ENCODE assay signal across 7 mouse cellular contexts in the genomic region with DNA sequence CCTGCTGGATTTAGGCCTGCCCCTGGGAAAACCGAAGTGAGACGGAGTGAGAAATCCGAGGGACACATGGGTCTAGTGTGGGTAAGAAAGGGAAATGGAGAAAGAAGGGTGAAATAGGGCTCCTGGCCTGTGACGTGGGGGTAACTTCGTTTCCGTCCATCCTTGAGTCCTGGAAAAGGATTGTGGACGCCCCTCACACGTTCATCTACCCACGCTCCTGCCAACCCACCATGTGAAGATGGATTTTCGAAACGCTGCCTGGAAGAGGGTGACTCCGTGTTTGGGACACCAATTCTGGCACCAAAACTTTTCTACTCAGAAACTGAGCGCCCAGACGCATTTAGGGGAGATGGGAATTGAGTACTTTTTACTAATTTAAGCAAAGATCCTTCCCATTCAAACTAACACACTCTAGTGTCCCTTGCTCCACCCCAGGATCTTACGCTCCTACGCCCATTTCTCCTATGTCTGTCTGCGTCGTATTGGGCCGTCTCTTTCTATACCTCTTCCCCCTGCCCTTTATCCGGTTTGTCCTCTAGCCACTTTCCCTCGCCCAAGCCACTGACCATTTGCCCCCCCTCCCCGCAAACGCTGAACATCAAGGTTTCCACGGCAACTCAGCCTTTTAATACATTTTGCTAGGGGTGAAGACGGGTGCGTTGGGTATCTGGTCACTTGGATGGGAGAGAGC. TPM values are rescaled to one million over a fixed set of nuclear protein-coding genes. Genes with fewer than 3 reads are reported as not detected.
DNase-seq lines count a peak whose midpoint lies in the region; ATAC-seq and TF ChIP-seq lines count a peak whose summit lies in the region.

No protein-coding gene starts in this region.

- no peak for ATAC-seq in embryonic facial prominence, embryonic 12.5 days (ENCODE audit: insufficient number of reproducible peaks, insufficient read depth, low FRiP score, low TSS enrichment)
- ATAC-seq in hindbrain, embryonic 11.5 days (ENCODE audit: low FRiP score) = no peak
- ATAC-seq in midbrain, embryonic 14.5 days (ENCODE audit: low FRiP score, low TSS enrichment) = no peak
- no peak for ATAC-seq in inflammation-experienced regulatory T-cells, adult 6 months

- no peaks in the 10 kb centered on the region for H3K79me2 ChIP-seq in liver, adult 2 months (ENCODE audit: control insufficient read depth, insufficient read depth, low read length)

- no peak for TF ChIP-seq CTCF in liver, adult 2 months (IDR thresholded peaks at IDR 0.05; ENCODE audit: low read depth, low read length)

- no peaks in the 10 kb centered on the region for H3K36me3 ChIP-seq in liver, adult 2 months (ENCODE audit: control insufficient read depth, insufficient read depth, low read length)
- H3K36me3 ChIP-seq in embryonic facial prominence, embryonic 12.5 days = peaks cover 19% of the 10 kb centered on the region
- no peaks in the 10 kb centered on the region for H3K36me3 ChIP-seq in hindbrain, embryonic 11.5 days (ENCODE audit: control insufficient read depth, insufficient read depth, low read length)
- H3K36me3 ChIP-seq in midbrain, embryonic 14.5 days (ENCODE audit: control insufficient read depth, insufficient read depth, low read length) = peaks cover 26% of the 10 kb centered on the region

- peaks cover 7% of the 10 kb centered on the region; the same call in 1 of the 2 replicates for H3K27me3 ChIP-seq in liver, adult 2 months (ENCODE audit: control insufficient read depth, insufficient read depth, low read length)
- no peaks in the 10 kb centered on the region for H3K27me3 ChIP-seq in embryonic facial prominence, embryonic 12.5 days
- H3K27me3 ChIP-seq in hindbrain, embryonic 11.5 days (ENCODE audit: control insufficient read depth, insufficient read depth, low read length) = no peaks in the 10 kb centered on the region
- H3K27me3 ChIP-seq in midbrain, embryonic 14.5 days (ENCODE audit: control insufficient read depth, insufficient read depth, low read length) = no peaks in the 10 kb centered on the region

- 31% methylated on average over 26 of the region's 26 CpGs for WGBS in liver, adult 2 months
- 19% methylated on average over 26 of the region's 26 CpGs for WGBS in embryonic facial prominence, embryonic 12.5 days
- 23% methylated on average over 26 of the region's 26 CpGs for WGBS in hindbrain, embryonic 11.5 days
- WGBS in midbrain, embryonic 14.5 days = 22% methylated on average over 26 of the region's 26 CpGs

- 0 out of 2 replicates have a peak overlapping the region, but pooled peaks have one; percentile 35 for H3K9ac ChIP-seq in liver, adult 2 months (ENCODE audit: low read depth, low read length)
- H3K9ac ChIP-seq in embryonic facial prominence, embryonic 12.5 days = peak overlapping the region; percentile 97
- H3K9ac ChIP-seq in hindbrain, embryonic 11.5 days (ENCODE audit: low read depth, low read length) = peak overlapping the region; percentile 97
- peak overlapping the region; percentile 90 for H3K9ac ChIP-seq in midbrain, embryonic 14.5 days (replicated peaks; ENCODE audit: low read length)

- H3K9me3 ChIP-seq in embryonic facial prominence, embryonic 12.5 days = no peaks in the 10 kb centered on the region
- no peaks in the 10 kb centered on the region for H3K9me3 ChIP-seq in hindbrain, embryonic 11.5 days (ENCODE audit: control insufficient read depth, low read length)
- H3K9me3 ChIP-seq in midbrain, embryonic 14.5 days (ENCODE audit: control insufficient read depth, low read length) = no peaks in the 10 kb centered on the region

- H3K4me1 ChIP-seq in liver, adult 2 months (ENCODE audit: control insufficient read depth, insufficient read depth, low read length) = peaks cover 1% of the 10 kb centered on the region; the same call in 1 of the 2 replicates
- H3K4me1 ChIP-seq in embryonic facial prominence, embryonic 12.5 days = peaks cover 38% of the 10 kb centered on the region
- peaks cover 15% of the 10 kb centered on the region for H3K4me1 ChIP-seq in hindbrain, embryonic 11.5 days (replicated peaks; ENCODE audit: control insufficient read depth, insufficient read depth, low read length)
- H3K4me1 ChIP-seq in midbrain, embryonic 14.5 days (ENCODE audit: control insufficient read depth, insufficient read depth, low read length) = peaks cover 43% of the 10 kb centered on the region

- DNase-seq in liver, adult 2 months (ENCODE audit: extremely low read depth, low read depth, low spot score) = no peak
- DNase-seq in liver (no peak), adipocyte (ENCODE audit: low spot score) (no peak)
- no peak for DNase-seq in hindbrain, embryonic 11.5 days (ENCODE audit: low spot score)
- no peak for DNase-seq in midbrain, embryonic 14.5 days

- no peak overlapping the region for H3K27ac ChIP-seq in liver, adult 2 months (replicated peaks; ENCODE audit: insufficient read depth, low read depth, low read length)
- peak overlapping the region; percentile 99 for H3K27ac ChIP-seq in embryonic facial prominence, embryonic 12.5 days
- peak overlapping the region; percentile 94; the same call in 1 of the 2 replicates for H3K27ac ChIP-seq in hindbrain, embryonic 11.5 days (ENCODE audit: low read depth, low read length)
- H3K27ac ChIP-seq in midbrain, embryonic 14.5 days (replicated peaks; ENCODE audit: low read depth, low read length) = peak overlapping the region; percentile 98

- no peak for TF ChIP-seq POLR2A in liver, adult 2 months (IDR thresholded peaks at IDR 0.05; ENCODE audit: extremely low read depth, insufficient read depth, low read length)

- H3K4me2 ChIP-seq in embryonic facial prominence, embryonic 12.5 days (replicated peaks) = peak overlapping the region; percentile 76
- H3K4me2 ChIP-seq in hindbrain, embryonic 11.5 days (replicated peaks; ENCODE audit: low read depth, low read length) = peak overlapping the region; percentile 95
- H3K4me2 ChIP-seq in midbrain, embryonic 14.5 days (ENCODE audit: low read length) = peak overlapping the region; percentile 82

- H3K4me3 ChIP-seq in liver, adult 2 months (ENCODE audit: insufficient read depth, low read depth, low read length) = no peak overlapping the region
- peak overlapping the region; percentile 87 for H3K4me3 ChIP-seq in embryonic facial prominence, embryonic 12.5 days
- H3K4me3 ChIP-seq in hindbrain, embryonic 11.5 days (ENCODE audit: low read depth, low read length) = peak overlapping the region; percentile 73
- H3K4me3 ChIP-seq in midbrain, embryonic 14.5 days (replicated peaks; ENCODE audit: low read depth, low read length) = peak overlapping the region; percentile 66

RNA-seq across cellular contexts. Expression of gene P3h3, which starts 0.4 kb away (rescaled TPM):
- 2.1 and 2.5 TPM in 2 replicates for total RNA-seq in liver, adult 2 months (2014; rRNA removed)
- polyA plus RNA-seq in liver, adult 2 months (2012; rRNA removed) = 2.5 and 3.0 TPM in 2 replicates
- polyA plus RNA-seq in embryonic facial prominence, embryonic 12.5 days (2016; fragmentation: Nextera tagmentation; extraction: Ambion mirVana) = 61.7 and 68.9 TPM in 2 replicates
- 12.1 and 14.7 TPM in 2 replicates for polyA plus RNA-seq in hindbrain, embryonic 11.5 days (2014; fragmentation: Nextera tagmentation; extraction: Ambion mirVana)
- 13.9 and 15.7 TPM in 2 replicates for polyA plus RNA-seq in midbrain, embryonic 14.5 days (2014; fragmentation: Nextera tagmentation; extraction: Ambion mirVana)
- polyA plus RNA-seq in inflammation-experienced regulatory T-cells, adult 6 months (2017; shearing (Covaris generic)) = under 1 TPM in 2 of 3 experiments, not detected in 1; 0.30 to 0.36 TPM

RNA-seq across cellular contexts. Expression of gene Gpr162, which starts 5.8 kb away (rescaled TPM):
- total RNA-seq in liver, adult 2 months (2014; rRNA removed) = 0.09 and 0.27 TPM in 2 replicates
- polyA plus RNA-seq in liver, adult 2 months (2012; rRNA removed) = 0.42 and 0.44 TPM in 2 replicates
- 3.4 and 3.6 TPM in 2 replicates for polyA plus RNA-seq in embryonic facial prominence, embryonic 12.5 days (2016; fragmentation: Nextera tagmentation; extraction: Ambion mirVana)
- polyA plus RNA-seq in hindbrain, embryonic 11.5 days (2014; fragmentation: Nextera tagmentation; extraction: Ambion mirVana) = 1.9 and 2.3 TPM in 2 replicates
- 14.7 and 34.9 TPM in 2 replicates for polyA plus RNA-seq in midbrain, embryonic 14.5 days (2014; fragmentation: Nextera tagmentation; extraction: Ambion mirVana)
- polyA plus RNA-seq in inflammation-experienced regulatory T-cells, adult 6 months (2017; shearing (Covaris generic)) = under 1 TPM in 2 of 3 experiments, not detected in 1; 0.16 to 0.19 TPM

RNA-seq across cellular contexts. Expression of gene Gnb3, which starts 17.9 kb away (rescaled TPM):
- not detected in 2 replicates for total RNA-seq in liver, adult 2 months (2014; rRNA removed)
- not detected in 2 replicates for polyA plus RNA-seq in liver, adult 2 months (2012; rRNA removed)
- polyA plus RNA-seq in embryonic facial prominence, embryonic 12.5 days (2016; fragmentation: Nextera tagmentation; extraction: Ambion mirVana) = 0.58 and 1.0 TPM in 2 replicates
- polyA plus RNA-seq in hindbrain, embryonic 11.5 days (2014; fragmentation: Nextera tagmentation; extraction: Ambion mirVana) = 0.22 and 0.64 TPM in 2 replicates
- 1.7 and 4.5 TPM in 2 replicates for polyA plus RNA-seq in midbrain, embryonic 14.5 days (2014; fragmentation: Nextera tagmentation; extraction: Ambion mirVana)
- under 1 TPM in 2 of 3 experiments, not detected in 1; 0.44 to 0.48 TPM for polyA plus RNA-seq in inflammation-experienced regulatory T-cells, adult 6 months (2017; shearing (Covaris generic))

RNA-seq across cellular contexts. Expression of gene Cdca3, which starts 28.6 kb away (rescaled TPM):
- 1.1 and 3.2 TPM in 2 replicates for total RNA-seq in liver, adult 2 months (2014; rRNA removed)
- polyA plus RNA-seq in liver, adult 2 months (2012; rRNA removed) = 2.1 and 2.6 TPM in 2 replicates
- 157 and 166 TPM in 2 replicates for polyA plus RNA-seq in embryonic facial prominence, embryonic 12.5 days (2016; fragmentation: Nextera tagmentation; extraction: Ambion mirVana)
- 185 and 193 TPM in 2 replicates for polyA plus RNA-seq in hindbrain, embryonic 11.5 days (2014; fragmentation: Nextera tagmentation; extraction: Ambion mirVana)
- 25.0 and 43.7 TPM in 2 replicates for polyA plus RNA-seq in midbrain, embryonic 14.5 days (2014; fragmentation: Nextera tagmentation; extraction: Ambion mirVana)
- 100 to 1,000 TPM in 1 of 3 experiments, 10 to 100 TPM in 1, 1 to 10 TPM in 1; 7.6 to 142 (median 17.9) TPM for polyA plus RNA-seq in inflammation-experienced regulatory T-cells, adult 6 months (2017; shearing (Covaris generic))

RNA-seq across cellular contexts. Expression of gene Usp5, which starts 28.7 kb away (rescaled TPM):
- total RNA-seq in liver, adult 2 months (2014; rRNA removed) = 50.5 and 55.9 TPM in 2 replicates
- 47.9 and 49.3 TPM in 2 replicates for polyA plus RNA-seq in liver, adult 2 months (2012; rRNA removed)
- 191 and 197 TPM in 2 replicates for polyA plus RNA-seq in embryonic facial prominence, embryonic 12.5 days (2016; fragmentation: Nextera tagmentation; extraction: Ambion mirVana)
- polyA plus RNA-seq in hindbrain, embryonic 11.5 days (2014; fragmentation: Nextera tagmentation; extraction: Ambion mirVana) = 127 and 134 TPM in 2 replicates
- 184 and 191 TPM in 2 replicates for polyA plus RNA-seq in midbrain, embryonic 14.5 days (2014; fragmentation: Nextera tagmentation; extraction: Ambion mirVana)
- 10 to 100 TPM; 69.1 to 81.5 (median 73.8) TPM for polyA plus RNA-seq in inflammation-experienced regulatory T-cells, adult 6 months (2017; shearing (Covaris generic))

Comparison
In these comparisons a context has a peak if more than half of its experiments do, and no peak if none do; other contexts are left out.
1. H3K9ac ChIP-seq: peak in every context shown above with its lines; median percentile 97 in embryonic facial prominence, embryonic 12.5 days; 97 in hindbrain, embryonic 11.5 days; 90 in midbrain, embryonic 14.5 days; 35 in liver, adult 2 months.